Mouse (Mus musculus) CD8-positive naive resting alpha-beta T cell, adult 2 months (primary cell): ENCODE results near the gene Dst.

Experiments used
- DNase-seq, 2 experiments: peaks; one replicate each; pipeline ENCODE4 v3.0.0; 2022; ENCODE audit warnings: low read depth in 2 of 2, low spot score in 2 of 2

Dst gene

GRCm38 (mm10) chr1:34218801-34219200 lies 310.8 kb downstream of the Dst start:
- no peak for DNase-seq

- no peak for DNase-seq
Measured at GRCm38 (mm10) chr1:34220094-34220601, 312.1 kb downstream of the Dst start.

GRCm38 (mm10) chr1:34223866-34224265 lies 315.8 kb downstream of the Dst start:
- no peak for DNase-seq

GRCm38 (mm10) chr1:34227676-34228075 lies 319.7 kb downstream of the Dst start:
- DNase-seq, result no peak

- DNase-seq, result no peak
Measured at GRCm38 (mm10) chr1:34231041-34231440, 323.0 kb downstream of the Dst start.

- peak in 1 of 2 experiments; percentile 12 for DNase-seq
Measured at GRCm38 (mm10) chr1:34236254-34236723, 328.3 kb downstream of the Dst start.

GRCm38 (mm10) chr1:34237211-34237610 lies 329.2 kb downstream of the Dst start:
- DNase-seq, result no peak

- no peak for DNase-seq
Measured at GRCm38 (mm10) chr1:34237689-34238091, 329.7 kb downstream of the Dst start.

GRCm38 (mm10) chr1:34238231-34238630 lies 330.2 kb downstream of the Dst start:
- DNase-seq, result no peak

- DNase-seq, result no peak
Measured at GRCm38 (mm10) chr1:34244678-34245077, 336.7 kb downstream of the Dst start.

- DNase-seq, result no peak
Measured at GRCm38 (mm10) chr1:34245951-34246641, 338.1 kb downstream of the Dst start.

- DNase-seq, result no peak
Measured at GRCm38 (mm10) chr1:34246642-34246987, 338.6 kb downstream of the Dst start.

- DNase-seq, result no peak
Measured at GRCm38 (mm10) chr1:34251137-34251536, 343.1 kb downstream of the Dst start.

GRCm38 (mm10) chr1:34252267-34252666 lies 344.2 kb downstream of the Dst start:
- DNase-seq, result no peak

GRCm38 (mm10) chr1:34253876-34254275 lies 345.9 kb downstream of the Dst start:
- DNase-seq, result no peak

- no peak for DNase-seq
Measured at GRCm38 (mm10) chr1:34259898-34260297, 351.9 kb downstream of the Dst start.

GRCm38 (mm10) chr1:34261011-34261410 lies 353.0 kb downstream of the Dst start:
- no peak for DNase-seq

- no peak for DNase-seq
Measured at GRCm38 (mm10) chr1:34268520-34268919, 360.5 kb downstream of the Dst start.

- no peak for DNase-seq
Measured at GRCm38 (mm10) chr1:34269578-34269977, 361.6 kb downstream of the Dst start.

- no peak for DNase-seq
Measured at GRCm38 (mm10) chr1:34273922-34274321, 365.9 kb downstream of the Dst start.

- DNase-seq, result no peak
Measured at GRCm38 (mm10) chr1:34275787-34276186, 367.8 kb downstream of the Dst start.

GRCm38 (mm10) chr1:34276756-34277155 lies 368.7 kb downstream of the Dst start:
- no peak for DNase-seq

GRCm38 (mm10) chr1:34277259-34277658 lies 369.2 kb downstream of the Dst start:
- DNase-seq, result no peak
